Mouse (Mus musculus) left cerebral cortex, adult 11 months (tissue): ENCODE data around the gene Efnb3.

ENCODE experiments used
- DNase-seq: peaks from one replicate; pipeline ENCODE4 v3.0.0; 2022; ENCODE audit warnings: low spot score

The Efnb3 gene

DNA sequence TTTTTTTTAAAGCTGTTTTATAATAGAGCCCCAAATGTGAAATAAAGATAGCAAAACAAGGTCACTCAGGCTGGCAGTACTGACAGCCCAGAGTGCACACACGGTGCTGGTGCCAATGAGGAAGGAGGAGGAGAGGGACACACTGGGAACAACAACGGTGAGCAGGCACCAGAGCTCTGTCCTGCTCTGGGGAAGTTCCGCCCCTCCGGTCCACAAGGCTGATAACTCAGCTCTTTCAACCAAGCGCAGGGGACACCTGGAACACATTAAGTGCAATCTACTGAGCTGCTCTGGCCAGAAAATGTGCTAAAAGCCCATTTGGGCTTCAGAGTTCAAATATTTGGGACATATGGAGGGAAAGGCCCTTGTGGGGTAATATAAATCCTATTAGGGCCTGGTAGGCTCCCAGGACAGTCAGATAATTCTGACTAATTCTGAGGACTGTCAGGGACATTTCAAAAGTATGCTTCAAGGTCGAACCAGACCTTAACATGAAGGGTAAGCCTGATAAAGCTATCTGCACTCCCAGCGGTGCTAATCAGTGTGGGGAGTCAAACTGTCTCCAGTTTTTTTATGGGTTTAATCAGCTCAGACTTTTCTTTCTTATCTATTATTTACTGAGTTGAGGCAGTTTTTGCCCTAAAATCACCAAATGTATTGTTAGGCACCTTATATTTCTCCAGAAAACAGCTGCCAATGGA, 49.1 kb downstream of the Efnb3 start:
- no peak for DNase-seq
